Mouse (Mus musculus) yolk sac, embryonic 10.5 days (tissue): ENCODE results near the gene Olfr399.

Experiments
- DNase-seq: peaks from one replicate; pipeline ENCODE4 v3.0.0-alpha.2; 2017; ENCODE audit warnings: low spot score

The Olfr399 gene

DNA sequence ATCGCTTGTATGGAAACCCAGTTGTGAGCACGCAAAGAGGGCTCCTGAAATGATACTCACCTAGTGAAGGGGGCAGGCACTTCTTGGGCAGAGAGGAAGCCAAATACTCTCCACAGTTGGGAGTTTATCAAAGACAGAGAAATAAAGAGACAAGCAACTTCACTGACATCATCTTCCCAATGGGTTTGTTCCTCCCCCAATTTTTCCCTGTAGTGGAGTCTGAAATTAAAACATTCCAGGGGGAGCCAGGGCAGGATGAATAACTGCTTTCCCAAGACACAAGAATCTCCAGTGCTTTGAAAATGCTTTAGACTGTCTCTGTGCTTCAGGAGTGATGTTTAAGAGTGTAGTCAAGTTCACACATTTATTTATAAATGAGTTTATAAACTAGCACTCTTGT lies at the start of gene Olfr399, which contains the start of gene Olfr139:
Olfr399 (minus strand) TSS at position 165 of the 400 bp plus-strand sequence.
Olfr139 (minus strand) TSS at position 101 of the 400 bp plus-strand sequence.
- DNase-seq = no peak

DNA sequence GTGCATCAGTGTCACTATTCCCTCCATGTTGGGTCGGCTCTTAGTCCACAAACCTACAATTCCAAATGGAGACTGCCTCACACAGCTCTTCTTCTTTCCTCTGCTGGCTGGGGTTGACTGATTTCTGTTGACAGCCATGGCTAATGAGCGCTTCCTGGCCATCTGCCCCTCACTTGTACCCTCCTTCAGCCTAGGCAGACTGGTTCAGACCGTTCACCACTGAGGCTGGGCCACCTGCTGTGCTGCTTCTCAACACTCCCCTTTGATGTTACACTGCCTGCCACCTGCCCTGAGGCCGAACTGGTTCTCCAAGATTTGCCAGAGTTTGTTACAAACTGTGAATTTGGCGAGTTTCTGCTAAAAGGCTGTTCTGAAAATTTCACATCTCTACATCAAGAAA lies 48.7 kb upstream of the Olfr399 start:
- no peak for DNase-seq

DNA sequence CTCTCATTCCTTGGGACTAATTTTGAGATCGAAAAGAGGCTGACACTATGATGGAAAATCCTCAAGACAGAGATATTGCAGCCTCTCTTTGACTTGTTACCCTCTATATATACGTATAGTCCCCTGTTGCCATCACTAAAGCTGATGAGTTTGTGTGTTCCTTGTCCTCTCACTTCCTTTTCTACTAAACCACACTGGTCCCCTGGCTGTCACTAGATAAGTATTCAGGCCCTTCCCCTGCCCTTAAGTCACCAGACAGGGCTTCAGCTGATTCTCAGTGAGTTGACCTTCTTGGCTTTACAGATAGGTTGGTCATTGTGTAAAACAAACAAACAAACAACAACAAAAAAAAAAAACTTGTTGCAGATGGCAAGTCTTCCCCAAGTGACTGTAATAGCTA lies 45.1 kb upstream of the Olfr399 start:
- no peak for DNase-seq

DNA sequence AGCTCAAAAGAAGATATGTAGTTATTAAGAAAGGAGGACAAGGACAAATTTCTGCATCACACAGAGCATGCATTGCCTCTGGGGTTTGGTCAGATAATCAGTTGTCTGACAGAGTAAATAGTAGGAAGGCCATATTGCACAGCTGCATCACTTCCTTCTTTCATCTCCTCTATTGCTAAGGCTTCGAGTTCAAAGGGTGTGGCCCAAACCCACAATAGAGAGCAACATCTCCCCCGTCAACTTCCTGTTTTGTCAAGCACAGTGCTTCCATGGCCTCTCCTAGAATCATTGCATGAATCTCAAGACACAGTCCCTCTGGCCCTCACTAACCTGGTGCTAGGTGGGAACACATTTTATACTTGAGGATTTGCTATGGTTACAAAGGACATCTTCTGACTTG lies 44.3 kb upstream of the Olfr399 start:
- no peak for DNase-seq

DNA sequence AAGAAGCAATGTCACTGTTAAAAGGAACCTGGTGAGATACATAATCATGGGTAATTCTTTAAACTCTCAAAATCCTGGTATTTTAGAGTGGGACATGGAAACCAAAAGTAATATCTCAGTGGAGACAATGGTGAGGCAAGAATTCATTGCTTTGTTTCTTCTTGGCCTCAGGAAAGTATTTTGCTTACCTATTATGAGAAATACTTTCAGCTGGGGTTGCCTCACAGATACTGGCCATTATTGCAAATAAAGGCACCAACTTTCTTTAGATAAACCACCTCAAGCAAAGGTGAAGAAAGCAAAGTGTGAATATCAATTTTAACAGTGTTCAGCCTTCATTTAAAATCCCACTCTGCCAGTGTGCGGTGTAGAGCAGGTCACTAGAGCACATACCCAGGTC lies 13.2 kb upstream of the Olfr399 start, which contains the start of gene Zfp616:
Zfp616 (plus strand) TSS at position 301 of the 400 bp plus-strand sequence.
- no peak for DNase-seq

DNA sequence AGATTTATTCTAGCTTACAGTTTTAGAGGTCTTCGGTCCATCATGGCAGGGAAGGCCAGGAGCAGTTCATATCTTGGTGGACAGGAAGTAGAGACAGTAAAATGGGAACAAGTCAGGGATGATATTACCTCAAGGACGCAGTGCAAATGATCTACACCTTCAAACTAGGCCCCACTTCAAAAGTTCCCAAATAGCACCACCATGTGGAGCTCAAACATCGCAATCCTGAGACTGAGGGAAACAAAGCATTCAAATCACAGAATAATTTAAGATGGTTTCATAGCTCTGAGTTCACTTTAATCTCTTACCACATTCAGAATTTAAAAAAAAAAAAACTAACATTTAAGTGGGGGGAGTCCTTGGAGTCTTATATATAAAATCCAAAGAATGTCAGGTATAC lies 5.1 kb downstream of the Olfr399 start:
- no peak for DNase-seq
